Mouse (Mus musculus) activated CD4-positive, CD25-positive, alpha-beta regulatory T cell, adult 9 weeks (primary cell): ENCODE data around the gene Tex13c2. TPM values are rescaled to one million over a fixed set of nuclear protein-coding genes. Genes with fewer than 3 reads are reported as not detected.

Source experiments
- polyA plus RNA-seq: library from polyadenylated mRNA; unstranded; fragments of 100-300 nt; shearing (Covaris generic); gene quantifications from one replicate; pipeline ENCODE4 v1.2.1, GENCODE M21; 2017

The Tex13c2 gene
- polyA plus RNA-seq: 0.94 TPM

DNA sequence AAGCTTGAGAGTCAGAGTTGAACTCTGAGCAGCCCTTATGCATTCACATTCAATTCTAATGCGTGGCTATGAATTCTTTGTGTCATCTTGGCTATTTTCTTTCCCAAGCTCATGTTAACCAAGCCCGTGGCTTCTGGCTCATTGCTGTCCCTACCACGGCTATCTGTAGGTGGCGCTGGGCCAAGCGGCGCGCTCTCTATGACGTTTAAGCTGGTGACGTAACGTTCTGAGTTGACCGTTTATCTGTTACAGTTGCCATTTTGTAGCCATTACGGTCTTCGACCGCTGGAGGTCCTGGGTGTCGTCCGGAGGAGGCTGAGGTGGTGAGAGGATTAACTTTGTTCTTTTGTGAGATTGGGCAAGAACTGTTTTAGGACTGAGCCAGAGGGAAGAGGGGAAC is at the start of gene Tex13c2:
TSS of gene Tex13c2 (plus strand) at position 246 of the 400 bp plus-strand sequence.

DNA sequence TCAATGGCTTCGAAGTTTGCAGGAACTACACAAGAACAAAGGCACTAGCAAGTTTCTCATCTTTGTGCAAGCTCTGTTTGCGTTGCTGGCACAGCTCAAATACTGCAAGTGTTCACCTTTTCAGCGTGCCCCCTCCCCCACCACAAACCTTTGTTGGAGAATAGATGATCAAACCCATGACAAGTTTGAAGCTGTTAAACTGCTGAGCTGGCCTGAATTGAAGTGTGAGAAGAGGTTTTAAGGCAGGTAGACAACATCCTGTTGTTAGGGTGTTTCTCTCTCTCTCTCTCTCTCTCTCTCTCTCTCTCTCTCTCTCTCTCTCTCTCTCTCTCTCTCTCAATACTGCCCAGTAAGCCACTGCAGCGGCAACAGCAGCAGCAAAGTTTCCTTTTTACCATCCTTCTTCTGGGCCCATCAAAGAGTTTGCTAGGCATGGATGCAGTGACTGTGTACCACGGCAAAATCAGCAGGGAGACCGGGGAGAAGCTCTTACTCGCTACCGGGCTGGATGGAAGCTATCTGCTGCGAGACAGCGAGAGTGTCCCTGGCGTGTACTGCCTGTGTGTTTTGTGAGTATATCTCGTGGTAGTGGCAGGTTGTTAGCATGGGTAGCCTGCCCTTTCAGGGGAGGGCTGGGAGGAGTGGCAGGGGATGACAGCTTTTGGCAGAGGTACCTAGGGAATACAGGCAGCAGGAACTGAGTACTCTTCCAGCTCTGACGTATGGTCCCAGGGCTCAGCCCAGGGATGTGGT is 13.0 kb downstream of the Tex13c2 start, which contains the start of gene Sh2d1a:
TSS of gene Sh2d1a (plus strand) at position 163 of the 753 bp plus-strand sequence.

Other genes starting within 250 kb of the Tex13c2 start
- gene Sh2d1a, start 12.8 kb downstream of the Tex13c2 start, polyA plus RNA-seq: 326 TPM